Mouse (Mus musculus): ENCODE measurements around the gene Tmem221. TPM values are rescaled to one million over a fixed set of nuclear protein-coding genes. Genes with fewer than 3 reads are reported as not detected.
A peak's percentile ranks its signal among the peaks of the same experiment; 100 is the strongest.
"Not testable (repeated sequence)": the region's sequence is repeated elsewhere in the genome, so short reads cannot be mapped to it uniquely, and the experiment has no call there.

Gene Tmem221
- polyA plus RNA-seq, 1 experiment from 2014 or later, result 0.13 TPM

GRCm38 (mm10) chr8:71537028-71537867, 21.4 kb downstream of the Tmem221 start, which contains the start of gene Bst2:
TSS of gene Bst2 (minus strand) at chr8:71537456.
- H3K4me1 ChIP-seq (ENCODE audit: control insufficient read depth, insufficient read depth, low read length), result no peaks in the 10 kb centered on the region
- peak; percentile 92 for DNase-seq (ENCODE audit: low spot score)
- H3K27ac ChIP-seq (replicated peaks; ENCODE audit: low read depth, low read length), result no peak within 1 kb of the TSS
- ATAC-seq (replicated peaks; ENCODE audit: insufficient number of reproducible peaks, low FRiP score, low TSS enrichment, low read depth), result 0 out of 2 replicates have a peak, but pooled peaks have one; percentile 32
- H3K4me2 ChIP-seq (ENCODE audit: low read depth, low read length), result peak within 1 kb of the TSS; percentile 61
- H3K36me3 ChIP-seq (replicated peaks; ENCODE audit: control insufficient read depth, insufficient read depth, low read depth, low read length), result no peaks in the 10 kb centered on the region
- H3K9ac ChIP-seq (replicated peaks; ENCODE audit: low read length), result peak within 1 kb of the TSS; percentile 6
- 1% methylated on average over 37 of the region's 37 CpGs for WGBS
- no peaks in the 10 kb centered on the region for H3K27me3 ChIP-seq (ENCODE audit: control insufficient read depth, insufficient read depth, low read length)
- H3K4me3 ChIP-seq (ENCODE audit: low read depth, low read length), result peak within 1 kb of the TSS; percentile 31
- H3K9me3 ChIP-seq (replicated peaks; ENCODE audit: control insufficient read depth, low read length), result no peaks in the 10 kb centered on the region

- no peak for DNase-seq (ENCODE audit: low spot score)
- Histone ChIP-seq H3K4me1 (ENCODE audit: control insufficient read depth, insufficient read depth, low read length) (no peaks in the 10 kb centered on the region), H3K36me3 (replicated peaks; ENCODE audit: control insufficient read depth, insufficient read depth, low read depth, low read length) (no peaks in the 10 kb centered on the region), H3K27ac (replicated peaks; ENCODE audit: low read depth, low read length) (no peak overlapping the region), H3K27me3 (ENCODE audit: control insufficient read depth, insufficient read depth, low read length) (no peaks in the 10 kb centered on the region), H3K9me3 (replicated peaks; ENCODE audit: control insufficient read depth, low read length) (no peaks in the 10 kb centered on the region), H3K4me3 (ENCODE audit: low read depth, low read length) (no peak overlapping the region), H3K4me2 (ENCODE audit: low read depth, low read length) (no peak overlapping the region), H3K9ac (replicated peaks; ENCODE audit: low read length) (no peak overlapping the region)
- 67% methylated on average over 5 of the region's 5 CpGs for WGBS
- ATAC-seq (replicated peaks; ENCODE audit: insufficient number of reproducible peaks, low FRiP score, low TSS enrichment, low read depth), result no peak
These were observed 23.0 kb downstream of the Tmem221 start for GRCm38 (mm10) chr8:71535663-71536062.

- DNase-seq (ENCODE audit: low spot score) (no peak), ATAC-seq (replicated peaks; ENCODE audit: insufficient number of reproducible peaks, low FRiP score, low TSS enrichment, low read depth) (no peak)
- Histone ChIP-seq H3K27ac (replicated peaks; ENCODE audit: low read depth, low read length) (no peak overlapping the region), H3K4me3 (ENCODE audit: low read depth, low read length) (no peak overlapping the region), H3K4me2 (ENCODE audit: low read depth, low read length) (no peak overlapping the region), H3K4me1 (ENCODE audit: control insufficient read depth, insufficient read depth, low read length) (no peaks in the 10 kb centered on the region), H3K9me3 (replicated peaks; ENCODE audit: control insufficient read depth, low read length) (no peaks in the 10 kb centered on the region), H3K9ac (replicated peaks; ENCODE audit: low read length) (no peak overlapping the region), H3K27me3 (ENCODE audit: control insufficient read depth, insufficient read depth, low read length) (no peaks in the 10 kb centered on the region), H3K36me3 (replicated peaks; ENCODE audit: control insufficient read depth, insufficient read depth, low read depth, low read length) (no peaks in the 10 kb centered on the region)
- WGBS, result 30% methylated on average over 3 of the region's 3 CpGs
These were observed 24.3 kb downstream of the Tmem221 start for GRCm38 (mm10) chr8:71534263-71534810.

GRCm38 (mm10) chr8:71530735-71531467, 27.8 kb downstream of the Tmem221 start:
- H3K4me1 ChIP-seq (ENCODE audit: control insufficient read depth, insufficient read depth, low read length); H3K36me3 ChIP-seq (replicated peaks; ENCODE audit: control insufficient read depth, insufficient read depth, low read depth, low read length); H3K9me3 ChIP-seq (replicated peaks; ENCODE audit: control insufficient read depth, low read length); DNase-seq (ENCODE audit: low spot score); H3K4me2 ChIP-seq (ENCODE audit: low read depth, low read length); ATAC-seq (replicated peaks; ENCODE audit: insufficient number of reproducible peaks, low FRiP score, low TSS enrichment, low read depth); H3K27ac ChIP-seq (replicated peaks; ENCODE audit: low read depth, low read length); H3K4me3 ChIP-seq (ENCODE audit: low read depth, low read length); H3K9ac ChIP-seq (replicated peaks; ENCODE audit: low read length): not testable (repeated sequence)
- peaks cover 11% of the 10 kb centered on the region for H3K27me3 ChIP-seq (ENCODE audit: control insufficient read depth, insufficient read depth, low read length)
- WGBS, result 67% methylated on average over 5 of the region's 12 CpGs

- Histone ChIP-seq H3K27ac (replicated peaks; ENCODE audit: low read depth, low read length) (no peak overlapping the region), H3K4me1 (ENCODE audit: control insufficient read depth, insufficient read depth, low read length) (no peaks in the 10 kb centered on the region), H3K4me3 (ENCODE audit: low read depth, low read length) (no peak overlapping the region), H3K9me3 (replicated peaks; ENCODE audit: control insufficient read depth, low read length) (no peaks in the 10 kb centered on the region), H3K9ac (replicated peaks; ENCODE audit: low read length) (no peak overlapping the region), H3K27me3 (ENCODE audit: control insufficient read depth, insufficient read depth, low read length) (peaks cover 21% of the 10 kb centered on the region), H3K4me2 (ENCODE audit: low read depth, low read length) (no peak overlapping the region), H3K36me3 (replicated peaks; ENCODE audit: control insufficient read depth, insufficient read depth, low read depth, low read length) (no peaks in the 10 kb centered on the region)
- WGBS, result 82% methylated on average over 11 of the region's 11 CpGs
- DNase-seq (ENCODE audit: low spot score), result no peak
- ATAC-seq (replicated peaks; ENCODE audit: insufficient number of reproducible peaks, low FRiP score, low TSS enrichment, low read depth), result 0 out of 2 replicates have a peak, but pooled peaks have one; percentile 31
These were observed 30.2 kb downstream of the Tmem221 start for GRCm38 (mm10) chr8:71528362-71529073.

GRCm38 (mm10) chr8:71527162-71527870, 31.4 kb downstream of the Tmem221 start:
- 53% methylated on average over 3 of the region's 3 CpGs for WGBS
- H3K4me3 ChIP-seq (ENCODE audit: low read depth, low read length), result no peak overlapping the region
- no peak for DNase-seq (ENCODE audit: low spot score)
- H3K9ac ChIP-seq (replicated peaks; ENCODE audit: low read length), result no peak overlapping the region
- H3K27me3 ChIP-seq (ENCODE audit: control insufficient read depth, insufficient read depth, low read length), result peaks cover 21% of the 10 kb centered on the region
- no peak overlapping the region for H3K27ac ChIP-seq (replicated peaks; ENCODE audit: low read depth, low read length)
- H3K36me3 ChIP-seq (replicated peaks; ENCODE audit: control insufficient read depth, insufficient read depth, low read depth, low read length), result no peaks in the 10 kb centered on the region
- no peak for ATAC-seq (replicated peaks; ENCODE audit: insufficient number of reproducible peaks, low FRiP score, low TSS enrichment, low read depth)
- no peaks in the 10 kb centered on the region for H3K4me1 ChIP-seq (ENCODE audit: control insufficient read depth, insufficient read depth, low read length)
- no peaks in the 10 kb centered on the region for H3K9me3 ChIP-seq (replicated peaks; ENCODE audit: control insufficient read depth, low read length)
- H3K4me2 ChIP-seq (ENCODE audit: low read depth, low read length), result no peak overlapping the region

GRCm38 (mm10) chr8:71526272-71526671, 32.4 kb downstream of the Tmem221 start:
- Histone ChIP-seq H3K9ac (replicated peaks; ENCODE audit: low read length) (no peak overlapping the region), H3K36me3 (replicated peaks; ENCODE audit: control insufficient read depth, insufficient read depth, low read depth, low read length) (no peaks in the 10 kb centered on the region), H3K27me3 (ENCODE audit: control insufficient read depth, insufficient read depth, low read length) (peaks cover 21% of the 10 kb centered on the region), H3K4me3 (ENCODE audit: low read depth, low read length) (no peak overlapping the region), H3K27ac (replicated peaks; ENCODE audit: low read depth, low read length) (no peak overlapping the region), H3K9me3 (replicated peaks; ENCODE audit: control insufficient read depth, low read length) (no peaks in the 10 kb centered on the region), H3K4me1 (ENCODE audit: control insufficient read depth, insufficient read depth, low read length) (no peaks in the 10 kb centered on the region), H3K4me2 (ENCODE audit: low read depth, low read length) (no peak overlapping the region)
- WGBS, result 6% methylated on average over 6 of the region's 6 CpGs
- DNase-seq (ENCODE audit: low spot score) (peak; percentile 35), ATAC-seq (replicated peaks; ENCODE audit: insufficient number of reproducible peaks, low FRiP score, low TSS enrichment, low read depth) (no peak)
